Mouse (Mus musculus): Measurements from ENCODE around the gene Mybphl.

The Mybphl gene

DNA sequence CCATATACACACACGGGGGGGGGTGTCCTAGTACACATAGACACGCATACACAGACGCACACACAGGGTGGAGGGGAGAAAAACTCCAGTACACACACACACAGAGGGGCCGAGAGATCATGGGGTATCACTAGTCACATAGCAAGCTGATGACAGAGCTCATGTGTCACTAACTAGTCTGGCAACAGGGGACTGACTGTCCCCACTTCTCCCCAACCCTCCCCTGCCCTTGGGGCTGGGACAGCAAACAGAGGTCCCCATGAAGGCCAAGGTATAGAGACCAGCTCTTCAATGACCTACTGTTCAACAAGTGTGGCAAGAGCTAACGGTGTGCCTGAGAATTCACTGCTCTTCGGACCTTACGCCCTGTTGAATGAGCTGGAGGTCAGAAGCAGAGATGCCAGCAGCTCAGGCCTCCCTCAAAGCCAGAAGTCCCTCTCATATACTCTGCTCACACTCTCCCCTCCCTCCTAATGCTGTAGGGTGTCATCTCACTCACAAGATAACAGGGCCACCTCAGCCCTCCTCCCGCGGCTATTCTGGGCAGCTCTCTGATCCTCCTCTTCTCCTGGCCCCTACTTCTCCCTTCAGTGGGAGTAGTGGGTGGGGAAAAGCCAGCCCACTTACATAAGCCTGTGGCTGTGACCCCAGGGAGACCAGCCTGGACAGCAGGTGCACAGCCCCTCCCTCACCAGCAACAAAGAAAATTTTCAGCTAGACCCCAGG is at the start of gene Mybphl:
Gene Mybphl (plus strand): TSS at position 642 of the 726 bp plus-strand sequence.
- no peak for DNase-seq

DNA sequence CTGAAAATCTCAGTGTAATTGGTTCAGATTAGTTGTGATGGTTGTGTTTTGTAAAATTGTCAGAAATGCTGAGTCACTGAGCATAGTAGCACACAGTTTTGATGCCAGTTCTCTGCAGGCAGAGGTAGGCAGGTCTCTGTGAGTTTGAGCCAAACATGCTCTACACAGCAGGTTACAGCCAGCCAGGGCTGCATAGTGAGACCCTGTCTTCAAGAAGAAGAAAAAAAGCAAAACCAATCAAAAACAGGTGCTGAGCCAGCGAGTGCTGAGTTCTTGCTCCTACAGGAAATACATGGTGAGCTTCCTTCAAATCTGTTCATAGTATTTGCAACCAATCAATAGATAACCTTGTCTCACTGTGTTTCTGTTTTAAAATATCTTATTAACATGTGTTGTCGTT is 46.2 kb upstream of the Mybphl start:
- DNase-seq, result no peak

DNA sequence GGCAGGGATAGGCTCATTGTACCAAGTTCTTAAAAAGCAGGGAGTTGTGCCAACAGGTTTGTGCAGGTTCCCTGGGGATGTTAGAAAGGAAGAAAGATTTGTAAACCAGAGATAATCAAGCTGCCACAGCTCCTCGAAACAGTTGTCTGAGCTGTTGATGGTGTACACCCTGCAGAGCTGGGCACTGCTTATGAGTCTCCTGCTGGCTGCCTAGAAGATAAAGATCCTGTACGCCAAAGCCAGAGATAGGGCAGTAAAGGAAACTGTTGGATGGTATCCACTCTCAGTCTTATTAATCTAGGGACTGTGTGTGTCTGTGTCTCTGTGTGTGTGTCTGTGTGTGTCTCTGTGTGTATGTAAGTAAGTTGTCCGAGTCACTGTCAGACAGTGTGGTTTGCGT is 43.0 kb upstream of the Mybphl start:
- no peak for DNase-seq

DNA sequence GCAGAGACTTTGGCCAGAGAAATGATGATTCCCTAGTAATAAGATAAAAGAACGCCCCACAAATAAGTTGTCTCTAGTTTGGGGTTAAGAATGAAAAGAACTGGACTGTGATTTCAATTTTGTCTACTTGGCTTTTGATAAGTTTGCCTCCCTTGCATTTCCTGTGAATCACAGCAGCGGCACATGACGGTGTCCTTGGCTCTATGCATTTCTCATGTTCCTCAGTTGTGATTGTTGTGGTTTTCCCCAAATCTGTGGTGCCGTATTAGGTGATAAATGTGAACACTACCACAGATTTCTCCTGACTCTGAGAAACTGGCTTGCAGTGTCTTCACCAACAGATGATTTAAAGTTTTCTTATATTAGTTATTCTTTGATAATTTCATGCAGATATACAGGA is 42.6 kb upstream of the Mybphl start:
- DNase-seq, result no peak

- DNase-seq, result no peak
These were observed 41.7 kb upstream of the Mybphl start for GRCm38 (mm10) chr3:108322962-108323361.

DNA sequence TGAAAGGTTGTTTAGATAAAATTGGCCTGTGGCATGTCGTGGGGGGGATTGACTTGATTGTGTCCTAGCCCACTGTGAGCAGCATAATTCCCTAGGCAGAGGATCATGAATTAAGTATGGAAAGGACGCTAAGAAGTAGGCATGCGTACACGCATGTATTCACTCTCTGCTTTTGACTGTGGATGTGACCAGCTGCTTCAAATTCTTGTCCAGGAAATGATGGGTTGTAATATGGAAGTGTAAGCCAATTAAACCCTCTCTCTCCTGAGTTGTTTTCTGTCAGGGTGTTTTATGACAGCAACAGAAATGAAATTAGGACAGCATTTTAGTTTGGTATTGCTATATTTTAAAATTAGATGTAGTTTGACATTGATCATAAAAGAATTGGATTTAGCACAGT is 39.9 kb upstream of the Mybphl start:
- DNase-seq, result no peak

DNA sequence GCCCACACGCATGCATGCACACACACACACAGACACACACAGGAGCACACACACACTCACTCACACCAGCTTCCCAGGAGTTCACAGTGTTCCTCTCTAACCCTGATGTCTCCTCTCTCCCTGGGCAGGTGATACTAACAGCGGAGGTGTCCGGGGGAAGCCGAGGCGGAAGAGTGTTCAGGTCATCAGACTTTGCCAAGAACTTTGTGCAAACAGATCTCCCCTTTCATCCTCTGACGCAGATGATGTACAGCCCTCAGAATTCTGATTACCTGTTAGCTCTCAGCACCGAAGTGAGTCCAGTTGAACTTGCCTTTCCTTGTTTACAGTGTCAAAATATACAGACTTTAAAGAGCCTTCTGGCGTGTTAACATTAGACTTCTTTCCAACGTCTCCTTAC is 39.2 kb upstream of the Mybphl start:
- DNase-seq, result no peak

GRCm38 (mm10) chr3:108327275-108327674 is 37.4 kb upstream of the Mybphl start:
- no peak for DNase-seq

GRCm38 (mm10) chr3:108327916-108328315 is 36.8 kb upstream of the Mybphl start:
- no peak for DNase-seq

DNA sequence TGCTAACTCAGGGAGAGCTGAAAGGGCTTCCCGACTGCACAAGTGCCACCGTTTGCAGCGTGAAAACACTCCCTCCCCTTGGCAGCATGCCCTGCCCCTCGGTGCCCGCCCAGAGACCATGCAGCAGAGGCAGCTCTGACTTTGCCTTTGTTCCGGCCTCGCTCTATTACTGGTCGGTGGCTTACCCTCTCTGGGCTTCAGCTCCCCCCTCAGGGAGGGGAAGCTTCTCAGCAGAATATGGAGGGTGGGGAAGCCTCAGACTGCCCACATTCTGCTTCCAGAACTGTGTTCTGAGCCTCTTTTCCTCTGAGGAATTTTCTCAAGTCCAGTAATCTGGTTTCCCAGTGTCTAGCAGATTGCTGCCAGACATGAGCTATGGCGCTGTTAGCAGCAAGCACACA is 36.3 kb upstream of the Mybphl start:
- DNase-seq, result peak; percentile 26

DNA sequence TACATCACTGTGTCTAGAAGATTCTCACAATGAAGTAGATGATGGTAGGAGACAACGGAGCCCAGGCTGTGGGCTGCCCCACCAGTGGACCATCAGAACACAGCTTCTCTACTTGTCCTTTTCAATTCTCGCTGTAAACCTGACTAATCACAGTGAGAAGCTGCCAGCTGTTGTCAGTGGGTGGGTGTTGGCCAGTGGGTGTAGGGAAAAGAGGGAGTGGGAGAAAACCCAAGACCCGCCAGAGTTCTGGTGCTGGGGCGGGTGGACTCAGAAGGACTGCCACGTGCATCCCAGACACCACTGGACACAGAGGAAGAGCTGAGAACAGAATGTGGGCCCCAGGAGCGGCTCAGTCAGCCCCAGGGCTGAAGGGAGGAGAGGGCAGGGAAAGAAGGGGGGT is 33.9 kb upstream of the Mybphl start:
- no peak for DNase-seq

DNA sequence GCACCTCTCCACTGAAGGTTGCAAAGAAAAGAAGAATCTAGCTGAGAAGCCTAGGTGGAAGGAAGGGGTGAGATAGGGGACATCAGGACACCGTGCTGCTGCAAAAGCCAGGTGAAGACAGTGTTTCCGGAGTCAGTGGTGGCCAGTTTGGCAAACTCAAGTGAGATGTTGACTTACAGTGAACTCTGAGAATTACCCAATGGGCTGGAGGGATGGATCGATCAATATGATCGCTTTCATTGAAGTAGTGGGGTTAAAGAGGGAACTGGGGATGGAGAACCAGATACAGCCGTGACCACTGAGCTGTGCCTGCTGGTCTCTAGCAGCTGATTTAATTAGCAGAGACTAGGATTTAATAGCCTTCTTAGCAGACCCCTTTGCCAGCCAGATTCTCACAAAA is 27.8 kb upstream of the Mybphl start:
- no peak for DNase-seq

DNA sequence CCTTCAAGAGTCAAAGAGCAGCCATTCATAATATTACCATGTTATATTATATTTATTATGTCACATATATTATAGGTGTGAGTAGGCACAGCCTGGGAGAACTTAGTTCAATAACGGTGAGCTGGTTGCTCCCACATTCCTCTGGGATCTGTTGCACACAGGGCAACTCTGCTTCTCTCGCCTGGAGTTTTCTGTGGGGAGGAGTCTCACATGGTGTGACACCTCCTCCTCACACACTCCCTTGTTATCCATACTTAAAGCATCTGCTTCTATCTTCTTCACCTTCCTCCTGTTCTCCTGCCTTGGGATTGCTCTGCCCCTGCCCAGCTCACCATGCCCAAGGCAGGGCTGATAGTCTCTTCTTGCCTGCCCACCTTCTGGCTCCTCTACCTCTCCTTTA is 23.7 kb upstream of the Mybphl start:
- no peak for DNase-seq

GRCm38 (mm10) chr3:108342185-108342584 is 22.5 kb upstream of the Mybphl start:
- no peak for DNase-seq

DNA sequence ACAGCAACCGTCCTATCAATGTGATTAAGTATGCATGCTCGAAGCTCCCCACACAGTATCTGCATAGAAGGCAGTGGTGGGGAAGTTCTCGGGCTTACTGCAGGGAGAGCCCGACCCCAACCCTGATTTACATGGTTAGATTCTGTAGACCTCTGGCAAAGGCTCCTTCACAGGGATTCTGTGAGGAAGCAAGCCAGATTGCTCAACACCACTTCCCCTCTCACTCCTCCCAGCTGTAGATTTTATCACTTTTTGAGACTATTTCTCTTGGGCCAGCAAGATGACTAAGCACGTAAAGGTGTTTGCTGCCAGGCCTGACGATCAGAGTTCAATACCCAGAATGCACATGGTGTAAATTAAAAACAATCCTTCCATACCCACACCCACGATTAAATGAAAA is 18.9 kb upstream of the Mybphl start:
- no peak for DNase-seq

GRCm38 (mm10) chr3:108348376-108348775 is 16.3 kb upstream of the Mybphl start:
- no peak for DNase-seq

- DNase-seq, result no peak
These were observed 9.5 kb upstream of the Mybphl start for GRCm38 (mm10) chr3:108355245-108355644.

DNA sequence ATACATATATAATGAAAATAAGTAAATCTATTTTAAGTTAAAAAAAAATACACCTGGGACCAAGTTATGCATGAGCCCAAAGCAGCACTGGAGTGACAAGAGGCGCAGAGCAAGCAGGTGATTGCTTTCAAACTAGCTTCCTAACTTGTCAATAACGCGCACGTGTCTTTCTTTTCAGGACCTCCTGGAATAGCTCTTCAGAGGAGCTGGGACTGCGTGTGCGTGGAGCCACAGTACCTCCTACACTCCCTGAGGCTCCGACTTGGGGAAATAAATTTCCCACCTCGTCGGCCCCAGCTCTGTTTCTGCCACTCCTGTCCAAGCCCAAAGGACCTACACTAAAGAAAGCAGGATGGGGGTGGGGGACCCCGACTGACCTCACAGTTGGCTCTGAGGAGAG is 7.7 kb upstream of the Mybphl start:
- DNase-seq, result no peak

DNA sequence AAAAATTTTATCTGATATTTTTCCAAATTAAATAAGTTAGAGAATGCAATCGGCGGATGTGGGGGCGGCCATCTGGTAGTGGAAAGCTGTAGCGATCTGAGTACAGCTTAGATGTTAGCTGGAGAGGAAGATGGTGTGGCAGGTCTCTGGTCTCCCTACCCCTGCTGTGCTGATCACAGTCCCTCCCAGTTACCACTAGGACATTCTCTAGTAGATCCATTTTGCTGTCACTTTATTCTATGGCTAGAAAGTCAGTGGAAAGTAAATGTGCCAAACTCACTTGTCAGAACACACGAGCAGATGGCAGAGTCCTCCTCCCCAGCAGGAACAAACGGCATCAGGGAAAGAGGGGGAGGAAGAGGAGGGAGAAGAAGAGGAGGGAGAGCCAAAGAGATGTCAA is 6.3 kb upstream of the Mybphl start:
- DNase-seq, result no peak

DNA sequence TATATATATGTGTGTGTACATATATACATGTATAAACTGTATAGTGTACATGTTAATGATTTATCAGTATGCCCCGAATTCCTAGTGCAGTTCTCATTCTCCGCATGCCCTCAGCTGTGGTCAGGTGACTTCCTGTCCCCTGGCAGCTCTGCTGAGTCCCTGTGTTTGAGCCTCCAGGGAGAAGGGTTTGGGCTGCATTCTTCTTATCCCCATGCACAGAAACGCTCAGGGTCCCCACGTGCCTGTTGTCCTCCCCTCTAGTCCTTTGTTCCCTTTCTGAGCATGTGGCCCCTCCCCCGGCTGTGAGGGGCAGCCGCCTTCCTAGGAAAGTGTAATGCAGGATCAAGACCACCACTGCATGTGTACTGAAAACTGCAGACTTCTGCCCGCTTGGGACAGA is 3.8 kb upstream of the Mybphl start:
- no peak for DNase-seq

GRCm38 (mm10) chr3:108363626-108364025 is 1.1 kb upstream of the Mybphl start:
- no peak for DNase-seq

DNA sequence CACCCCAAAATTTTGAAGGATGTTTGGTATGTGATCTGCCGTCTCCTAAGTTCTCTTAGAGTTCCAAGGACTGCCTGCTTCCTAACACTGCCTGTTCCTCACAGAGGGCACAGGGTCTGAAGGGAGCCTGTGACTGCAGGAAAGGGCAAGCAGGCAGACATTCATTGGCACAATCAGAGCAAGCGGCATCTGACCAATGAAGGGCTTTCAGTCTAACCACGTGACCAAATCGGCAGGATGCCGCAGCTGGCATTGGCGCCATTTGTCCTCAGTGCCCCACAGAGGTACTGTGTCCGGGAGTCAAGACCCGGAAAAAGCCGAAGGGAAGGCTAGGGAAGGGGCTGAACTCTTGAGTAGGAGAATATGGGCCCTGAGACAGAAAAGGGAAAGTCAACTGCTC is 2.5 kb downstream of the Mybphl start:
- DNase-seq, result no peak

- no peak for DNase-seq
These were observed 3.1 kb downstream of the Mybphl start for GRCm38 (mm10) chr3:108367828-108368227.

GRCm38 (mm10) chr3:108368721-108369120 is 4.0 kb downstream of the Mybphl start:
- DNase-seq, result no peak

GRCm38 (mm10) chr3:108372274-108372673 is 7.6 kb downstream of the Mybphl start:
- DNase-seq, result no peak

- DNase-seq, result no peak
These were observed 8.0 kb downstream of the Mybphl start for GRCm38 (mm10) chr3:108372691-108373090.
